Mouse (Mus musculus): ENCODE measurements around the gene Celf6. TPM values are rescaled to one million over a fixed set of nuclear protein-coding genes. Genes with fewer than 3 reads are reported as not detected.
A peak's percentile ranks its signal among the peaks of the same experiment; 100 is the strongest.

Gene Celf6
- total RNA-seq, 2 experiments from 2014 or later, result not detected

GRCm38 (mm10) chr9:59588252-59588651, 10.5 kb downstream of the Celf6 start:
- no peak for DNase-seq

- DNase-seq, result no peak
Measured at GRCm38 (mm10) chr9:59588710-59589671, 11.3 kb downstream of the Celf6 start.

- DNase-seq, result no peak
Measured at GRCm38 (mm10) chr9:59589703-59590439, 12.2 kb downstream of the Celf6 start.

- DNase-seq, result no peak
Measured at GRCm38 (mm10) chr9:59601661-59602060, 23.9 kb downstream of the Celf6 start.

GRCm38 (mm10) chr9:59605967-59606366, 28.2 kb downstream of the Celf6 start:
- no peak for DNase-seq

GRCm38 (mm10) chr9:59610950-59611349, 33.2 kb downstream of the Celf6 start:
- DNase-seq, result no peak

GRCm38 (mm10) chr9:59615797-59616196, 38.1 kb downstream of the Celf6 start:
- DNase-seq, result no peak

- peak; percentile 100 for DNase-seq
Measured at GRCm38 (mm10) chr9:59616622-59617306, 39.0 kb downstream of the Celf6 start, which contains the start of gene Parp6. Gene Parp6, plus strand, starts transcription at chr9:59617284.

- DNase-seq, result no peak
Measured at GRCm38 (mm10) chr9:59617307-59617973, 39.7 kb downstream of the Celf6 start.

- no peak for DNase-seq
Measured at GRCm38 (mm10) chr9:59638372-59638771, 60.7 kb downstream of the Celf6 start.

GRCm38 (mm10) chr9:59639936-59640335, 62.2 kb downstream of the Celf6 start:
- no peak for DNase-seq

GRCm38 (mm10) chr9:59641320-59641719, 63.6 kb downstream of the Celf6 start:
- no peak for DNase-seq

GRCm38 (mm10) chr9:59649911-59650310, 72.2 kb downstream of the Celf6 start:
- no peak for DNase-seq

GRCm38 (mm10) chr9:59653371-59653770, 75.7 kb downstream of the Celf6 start:
- DNase-seq, result no peak

GRCm38 (mm10) chr9:59654450-59654983, 76.8 kb downstream of the Celf6 start:
- DNase-seq, result no peak

- DNase-seq, result peak; percentile 90
Measured at GRCm38 (mm10) chr9:59655958-59656634, 78.4 kb downstream of the Celf6 start, which contains the start of gene Pkm. Gene Pkm, plus strand, starts transcription at chr9:59656368.

Data from gastrocnemius, postnatal 10 days (tissue).